Mouse (Mus musculus) intestine, embryonic 14.5 days (tissue): ENCODE data around the gene Pfkfb4. TPM values are rescaled to one million over a fixed set of nuclear protein-coding genes. Genes with fewer than 3 reads are reported as not detected.

Experiments
- ATAC-seq: fragments of 200-750 bp; cut with Nextera tagmentation; replicated peaks from 2 replicates; pipeline ENCODE4 v1.8.0; 2017; ENCODE audit warnings: low read depth, moderate number of reproducible peaks, moderate TSS enrichment, moderate library complexity; ENCODE audit not compliant: low FRiP score, low TSS enrichment
- DNase-seq: peaks from one replicate; pipeline ENCODE4 v3.0.0-alpha.2; 2018; ENCODE audit warnings: low spot score
- H3K27ac ChIP-seq: fragments of 300-500 bp; sonication (generic); 2 replicates; pipeline ENCODE4 v1.5.1; 2014; ENCODE audit warnings: low read depth, mild to moderate bottlenecking, control low read depth
- H3K27me3 ChIP-seq: fragments of 300-500 bp; sonication (generic); replicated peaks from 2 replicates; pipeline ENCODE4 v1.6.1; 2014; ENCODE audit warnings: low read length, control low read depth; ENCODE audit not compliant: control insufficient read depth, insufficient read depth
- H3K36me3 ChIP-seq: fragments of 300-500 bp; sonication (generic); 2 replicates; pipeline ENCODE4 v1.6.1; 2014; ENCODE audit warnings: low read length, control low read depth; ENCODE audit not compliant: control insufficient read depth, insufficient read depth
- H3K4me1 ChIP-seq: fragments of 300-500 bp; sonication (generic); replicated peaks from 2 replicates; pipeline ENCODE4 v1.6.1; 2014; ENCODE audit warnings: low read length, control low read depth, mixed read lengths; ENCODE audit not compliant: control insufficient read depth, insufficient read depth
- H3K4me2 ChIP-seq: fragments of 300-500 bp; sonication (generic); 2 replicates; pipeline ENCODE4 v1.6.1; 2014; ENCODE audit warnings: low read length
- H3K4me3 ChIP-seq: fragments of 300-500 bp; sonication (generic); 2 replicates; pipeline ENCODE4 v1.5.1; 2014; ENCODE audit warnings: low read depth, low read length, control low read depth, mixed read lengths
- H3K9ac ChIP-seq: fragments of 300-500 bp; sonication (generic); 2 replicates; pipeline ENCODE4 v1.6.1; 2014; ENCODE audit warnings: mild to moderate bottlenecking, low read length
- H3K9me3 ChIP-seq: fragments of 300-500 bp; sonication (generic); 2 replicates; pipeline ENCODE4 v1.6.1; 2016; ENCODE audit warnings: low read length, control low read depth; ENCODE audit not compliant: control insufficient read depth
- WGBS: fragments of 180-500 bp; shearing (Covaris S2); extraction: QIAGEN DNeasy Blood & Tissue Kit; methylation state at CpG from one replicate; pipeline ENCODE4 v1.1.7; 2014; 5-methylcytosine and 5-hydroxymethylcytosine counted together
- polyA plus RNA-seq: library from polyadenylated mRNA; unstranded; fragments of >200 nt; fragmentation: Nextera tagmentation; extraction: Ambion mirVana; gene quantifications from 2 replicates; pipeline ENCODE4 v1.2.1, GENCODE M21; 2014

The Pfkfb4 gene
- 10.2 and 11.3 TPM in 2 replicates for polyA plus RNA-seq

GRCm38 (mm10) chr9:108991428-108992084 lies at the start of gene Pfkfb4:
TSS of gene Pfkfb4 (plus strand) at chr9:108991778.
- Histone ChIP-seq H3K4me3 (peak within 1 kb of the TSS; percentile 59), H3K27ac (peak within 1 kb of the TSS; percentile 87), H3K4me1 (peaks cover 20% of the 10 kb centered on the region; the same call in 1 of the 2 replicates), H3K36me3 (no peaks in the 10 kb centered on the region), H3K9me3 (no peaks in the 10 kb centered on the region), H3K4me2 (peak within 1 kb of the TSS; percentile 56), H3K9ac (peak within 1 kb of the TSS; percentile 52), H3K27me3 (no peaks in the 10 kb centered on the region)
- under 1% methylated on average over 31 of the region's 31 CpGs for WGBS
- ATAC-seq: peak; percentile 93
- DNase-seq: peak; percentile 95

- no peak overlapping the region for H3K9ac ChIP-seq
- peaks cover 88% of the 10 kb centered on the region for H3K36me3 ChIP-seq
- H3K27ac ChIP-seq: no peak overlapping the region
- H3K4me2 ChIP-seq: no peak overlapping the region
- H3K9me3 ChIP-seq: no peaks in the 10 kb centered on the region
- DNase-seq: no peak
- ATAC-seq: no peak
- H3K27me3 ChIP-seq: no peaks in the 10 kb centered on the region
- 80% methylated on average over 9 of the region's 9 CpGs for WGBS
- H3K4me3 ChIP-seq: no peak overlapping the region
- H3K4me1 ChIP-seq: no peaks in the 10 kb centered on the region
Measured at GRCm38 (mm10) chr9:108945111-108945510, 46.5 kb upstream of the Pfkfb4 start.

GRCm38 (mm10) chr9:108945608-108946007 lies 46.0 kb upstream of the Pfkfb4 start:
- Histone ChIP-seq H3K4me2 (no peak overlapping the region), H3K9me3 (no peaks in the 10 kb centered on the region)
- WGBS: 89% methylated on average over 5 of the region's 5 CpGs

GRCm38 (mm10) chr9:108949231-108949966 lies 42.2 kb upstream of the Pfkfb4 start:
- H3K9me3 ChIP-seq: no peaks in the 10 kb centered on the region
- H3K27ac ChIP-seq: no peak overlapping the region
- no peak overlapping the region for H3K4me2 ChIP-seq
- peaks cover 4% of the 10 kb centered on the region; the same call in 1 of the 2 replicates for H3K4me1 ChIP-seq
- H3K9ac ChIP-seq: no peak overlapping the region
- H3K27me3 ChIP-seq: peaks cover 17% of the 10 kb centered on the region; the same call in 1 of the 2 replicates
- ATAC-seq: no peak; the same call in 1 of the 2 replicates
- DNase-seq: no peak
- 79% methylated on average over 13 of the region's 13 CpGs for WGBS
- H3K4me3 ChIP-seq: no peak overlapping the region
- peaks cover 57% of the 10 kb centered on the region for H3K36me3 ChIP-seq

More at GRCm38 (mm10) chr9:108945608-108946007, 46.0 kb upstream of the Pfkfb4 start:
- Histone ChIP-seq H3K4me3 (no peak overlapping the region), H3K4me1 (no peaks in the 10 kb centered on the region), H3K27ac (no peak overlapping the region), H3K36me3 (peaks cover 87% of the 10 kb centered on the region), H3K27me3 (no peaks in the 10 kb centered on the region), H3K9ac (no peak overlapping the region)
- DNase-seq: no peak
- no peak for ATAC-seq

DNA sequence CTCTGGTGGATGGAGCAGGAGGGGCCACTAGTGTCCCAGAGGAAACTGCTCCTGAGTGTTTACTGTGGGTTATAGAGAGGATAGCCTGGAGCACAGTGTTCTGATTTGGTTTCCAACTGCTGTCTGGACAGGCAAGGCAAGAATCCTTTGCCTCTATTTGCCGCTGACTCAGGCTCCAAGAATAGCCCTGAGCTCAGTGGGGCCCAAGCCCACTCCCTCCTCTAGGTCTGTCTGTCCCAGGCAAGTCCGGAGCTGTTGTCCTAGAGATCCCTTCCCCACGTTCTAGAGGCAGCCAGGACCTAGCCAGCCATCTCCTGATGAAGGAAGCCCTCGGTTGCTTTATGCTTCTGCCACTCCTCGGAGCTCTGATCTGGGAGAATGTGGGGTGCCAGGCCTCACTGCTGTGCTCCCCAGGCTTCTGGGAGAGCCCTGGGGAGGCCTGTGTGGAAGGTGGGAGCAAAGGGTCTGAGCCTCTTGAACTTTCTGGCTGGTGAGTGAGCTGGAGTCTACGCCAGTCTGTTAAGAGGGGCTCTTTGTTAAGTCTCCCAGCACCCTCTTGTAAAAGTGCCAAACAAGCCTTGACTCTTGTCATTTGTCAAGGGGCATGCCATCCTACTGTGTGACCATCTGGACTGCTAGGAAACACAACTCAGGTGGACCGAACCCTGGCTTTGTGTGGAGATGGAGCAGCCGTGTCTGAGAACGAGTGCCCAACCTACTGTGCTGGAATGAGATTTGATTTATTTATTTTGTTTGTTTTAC lies 41.4 kb upstream of the Pfkfb4 start:
- no peak overlapping the region for H3K9ac ChIP-seq
- peaks cover 4% of the 10 kb centered on the region; the same call in 1 of the 2 replicates for H3K4me1 ChIP-seq
- no peak overlapping the region for H3K4me3 ChIP-seq
- ATAC-seq (no peak), DNase-seq (no peak)
- 87% methylated on average over 9 of the region's 9 CpGs for WGBS
- H3K27me3 ChIP-seq: peaks cover 17% of the 10 kb centered on the region; the same call in 1 of the 2 replicates
- H3K27ac ChIP-seq: no peak overlapping the region
- peaks cover 49% of the 10 kb centered on the region for H3K36me3 ChIP-seq
- H3K4me2 ChIP-seq: no peak overlapping the region
- no peaks in the 10 kb centered on the region for H3K9me3 ChIP-seq

DNA sequence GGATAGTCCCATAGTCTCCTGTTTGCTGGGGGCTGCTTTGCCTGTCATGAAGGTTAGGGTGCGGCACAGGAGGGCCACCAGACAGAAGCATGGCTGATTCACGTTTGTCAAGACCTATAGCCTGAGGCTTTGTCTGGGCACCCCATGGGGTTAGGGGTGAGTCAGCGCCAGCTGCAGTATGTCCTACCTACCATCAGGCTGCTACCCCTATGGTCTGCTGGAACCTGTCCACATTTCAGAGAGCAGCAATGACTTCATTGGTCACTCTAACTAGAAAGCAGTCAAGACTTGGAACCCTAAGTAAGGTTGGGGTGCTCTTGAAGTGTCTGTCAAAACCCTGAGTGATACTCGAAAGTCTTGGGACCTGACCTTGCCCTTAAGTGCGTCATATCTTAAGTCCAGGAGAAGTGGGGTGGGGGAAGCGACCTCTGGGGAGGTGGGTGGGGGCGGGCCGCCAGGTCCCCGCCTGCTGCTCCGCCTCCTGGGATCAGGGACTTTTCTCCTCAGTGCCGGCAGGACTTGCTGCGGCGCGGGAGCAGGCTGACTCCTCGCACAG lies 38.4 kb upstream of the Pfkfb4 start, which contains the start of gene Col7a1:
Gene Col7a1, plus strand, starts transcription at position 506 of the 556 bp plus-strand sequence.
- Histone ChIP-seq H3K27me3 (peaks cover 17% of the 10 kb centered on the region; the same call in 1 of the 2 replicates), H3K4me1 (peaks cover 4% of the 10 kb centered on the region; the same call in 1 of the 2 replicates), H3K4me3 (peak within 1 kb of the TSS; percentile 19; the same call in 1 of the 2 replicates), H3K27ac (no peak within 1 kb of the TSS), H3K36me3 (peaks cover 23% of the 10 kb centered on the region), H3K9me3 (no peaks in the 10 kb centered on the region), H3K9ac (no peak within 1 kb of the TSS), H3K4me2 (peak within 1 kb of the TSS; percentile 46)
- DNase-seq (no peak), ATAC-seq (no peak)
- 12% methylated on average over 15 of the region's 15 CpGs for WGBS

GRCm38 (mm10) chr9:108955241-108955640 lies 36.3 kb upstream of the Pfkfb4 start:
- no peak overlapping the region for H3K4me3 ChIP-seq
- 82% methylated on average over 11 of the region's 11 CpGs for WGBS
- ATAC-seq (no peak), DNase-seq (no peak)
- peaks cover 17% of the 10 kb centered on the region; the same call in 1 of the 2 replicates for H3K27me3 ChIP-seq
- H3K36me3 ChIP-seq: peaks cover 3% of the 10 kb centered on the region
- peaks cover 4% of the 10 kb centered on the region; the same call in 1 of the 2 replicates for H3K4me1 ChIP-seq
- no peak overlapping the region for H3K4me2 ChIP-seq
- no peak overlapping the region for H3K27ac ChIP-seq
- H3K9ac ChIP-seq: no peak overlapping the region
- no peaks in the 10 kb centered on the region for H3K9me3 ChIP-seq

DNA sequence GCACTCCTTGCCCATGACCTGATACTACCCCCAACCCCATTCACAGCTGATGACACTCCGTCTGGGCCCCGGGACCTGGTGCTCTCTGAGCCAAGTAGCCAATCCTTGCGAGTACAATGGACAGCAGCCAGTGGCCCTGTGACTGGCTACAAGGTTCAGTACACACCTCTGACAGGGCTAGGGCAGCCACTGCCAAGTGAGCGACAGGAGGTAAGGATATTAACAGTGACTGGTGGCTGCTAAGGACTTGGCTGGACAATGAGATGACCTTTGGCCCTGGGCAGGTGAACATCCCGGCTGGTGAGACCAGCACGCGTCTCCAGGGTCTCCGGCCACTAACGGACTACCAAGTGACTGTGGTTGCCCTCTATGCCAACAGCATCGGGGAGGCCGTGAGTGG lies 35.7 kb upstream of the Pfkfb4 start:
- DNase-seq (no peak), ATAC-seq (no peak)
- Histone ChIP-seq H3K4me3 (no peak overlapping the region), H3K4me2 (no peak overlapping the region), H3K4me1 (peaks cover 4% of the 10 kb centered on the region; the same call in 1 of the 2 replicates), H3K36me3 (no peaks in the 10 kb centered on the region), H3K9ac (no peak overlapping the region), H3K27me3 (peaks cover 17% of the 10 kb centered on the region; the same call in 1 of the 2 replicates), H3K27ac (no peak overlapping the region), H3K9me3 (no peaks in the 10 kb centered on the region)
- 85% methylated on average over 11 of the region's 11 CpGs for WGBS
